Mouse (Mus musculus) bone marrow, adult 2 months (tissue): ENCODE data around the gene Aldh1a3.

Source experiments
- CTCF ChIP-seq: fragments of 200-500 bp; IDR thresholded peaks from 2 replicates; pipeline ENCODE4 v1.5.1; 2011; ENCODE audit warnings: low read length, control low read depth; ENCODE audit not compliant: control insufficient read depth, insufficient read depth
- POLR2A ChIP-seq: fragments of 200-500 bp; IDR thresholded peaks from 2 replicates; pipeline ENCODE4 v1.6.1; 2011; ENCODE audit warnings: low read depth, mild to moderate bottlenecking, control low read depth, low read length, borderline replicate concordance; ENCODE audit not compliant: control insufficient read depth

DNA sequence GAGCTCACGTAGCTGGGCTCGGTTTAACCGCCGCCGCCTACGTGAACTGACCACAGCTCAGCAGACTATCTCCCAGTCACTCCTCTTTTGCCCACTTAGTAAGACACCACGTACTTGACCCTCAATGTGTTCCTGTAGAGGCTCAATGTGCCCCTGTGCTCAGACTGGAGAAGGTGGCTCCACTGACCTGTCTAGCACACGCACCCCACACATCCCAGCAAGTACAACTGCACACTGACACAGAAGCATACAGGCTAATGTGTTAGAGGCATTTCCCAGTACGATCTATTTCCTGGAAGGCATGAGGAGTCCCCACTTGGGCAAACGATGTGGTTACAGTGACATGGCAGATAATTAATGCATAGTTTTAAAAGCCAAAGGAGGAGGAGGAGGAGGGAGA is 50.8 kb downstream of the Aldh1a3 start:
- TF ChIP-seq POLR2A (no peak), CTCF (no peak)
